Mouse (Mus musculus) forebrain, embryonic 13.5 days (tissue): ENCODE results near the gene Flt3l. TPM values are rescaled to one million over a fixed set of nuclear protein-coding genes. Genes with fewer than 3 reads are reported as not detected.

Experiments used
- ATAC-seq: fragments of 200-750 bp; cut with Nextera tagmentation; 2 replicates; pipeline ENCODE4 v1.8.0; 2017
- H3K27ac ChIP-seq: fragments of 300-500 bp; sonication (generic); 2 replicates; pipeline ENCODE4 v1.5.1; 2015; ENCODE audit warnings: inconsistent platforms, mild to moderate bottlenecking, moderate library complexity
- H3K27me3 ChIP-seq: fragments of 300-500 bp; sonication (generic); 2 replicates; pipeline ENCODE4 v1.6.1; 2015; ENCODE audit warnings: mild to moderate bottlenecking, inconsistent platforms
- H3K36me3 ChIP-seq: fragments of 300-500 bp; sonication (generic); 2 replicates; pipeline ENCODE4 v1.6.1; 2015; ENCODE audit warnings: mild to moderate bottlenecking, inconsistent platforms; ENCODE audit not compliant: poor library complexity, severe bottlenecking
- H3K4me1 ChIP-seq: fragments of 300-500 bp; sonication (generic); 2 replicates; pipeline ENCODE4 v1.6.1; 2015; ENCODE audit warnings: inconsistent platforms
- H3K4me2 ChIP-seq: fragments of 300-500 bp; sonication (generic); 2 replicates; pipeline ENCODE4 v1.6.1; 2015; ENCODE audit warnings: inconsistent platforms, mild to moderate bottlenecking, moderate library complexity
- H3K4me3 ChIP-seq: fragments of 300-500 bp; sonication (generic); 2 replicates; pipeline ENCODE4 v1.5.1; 2015; ENCODE audit warnings: mild to moderate bottlenecking, inconsistent platforms
- H3K9ac ChIP-seq: fragments of 300-500 bp; sonication (generic); 2 replicates; pipeline ENCODE4 v1.6.1; 2015; ENCODE audit warnings: mild to moderate bottlenecking, inconsistent platforms
- H3K9me3 ChIP-seq: fragments of 300-500 bp; sonication (generic); replicated peaks from 2 replicates; pipeline ENCODE4 v1.6.1; 2016; ENCODE audit warnings: inconsistent platforms
- WGBS: fragments of 180-500 bp; shearing (Covaris S2); methylation state at CpG from one replicate; pipeline ENCODE4 v1.1.7; 2015; 5-methylcytosine and 5-hydroxymethylcytosine counted together
- polyA plus RNA-seq: library from polyadenylated mRNA; unstranded; fragments of >200 nt; fragmentation: Nextera tagmentation; extraction: Ambion mirVana; gene quantifications from 2 replicates; pipeline ENCODE4 v1.2.1, GENCODE M21; 2015

Flt3l gene
- 0.79 and 0.92 TPM in 2 replicates for polyA plus RNA-seq

- WGBS, result 2% methylated on average over 27 of the region's 29 CpGs
- Histone ChIP-seq H3K27ac (no peak within 1 kb of the TSS), H3K4me1 (peaks cover 6% of the 10 kb centered on the region; the same call in 1 of the 2 replicates), H3K4me3 (peak within 1 kb of the TSS; percentile 44), H3K27me3 (peaks cover 23% of the 10 kb centered on the region), H3K9me3 (no peaks in the 10 kb centered on the region), H3K9ac (peak within 1 kb of the TSS; percentile 59), H3K4me2 (peak within 1 kb of the TSS; percentile 67), H3K36me3 (no peaks in the 10 kb centered on the region)
- peak; percentile 87 for ATAC-seq
Measured at GRCm38 (mm10) chr7:45135993-45136567, at the start of gene Flt3l, which contains the start of gene Gm45713. Gene Flt3l, minus strand, starts transcription at chr7:45136432. Gene Gm45713, minus strand, starts transcription at chr7:45136231.

- H3K4me3 ChIP-seq, result no peak overlapping the region
- no peak overlapping the region for H3K27ac ChIP-seq
- H3K9me3 ChIP-seq, result no peaks in the 10 kb centered on the region
- peaks cover 80% of the 10 kb centered on the region for H3K27me3 ChIP-seq
- ATAC-seq, result no peak
- 46% methylated on average over 7 of the region's 7 CpGs for WGBS
- no peak overlapping the region for H3K4me2 ChIP-seq
- no peak overlapping the region for H3K9ac ChIP-seq
- peaks cover 23% of the 10 kb centered on the region for H3K4me1 ChIP-seq
- H3K36me3 ChIP-seq, result no peaks in the 10 kb centered on the region
Measured at GRCm38 (mm10) chr7:45185921-45186320, 49.7 kb upstream of the Flt3l start.

- H3K9me3 ChIP-seq, result no peaks in the 10 kb centered on the region
- 66% methylated on average over 7 of the region's 7 CpGs for WGBS
- H3K9ac ChIP-seq, result no peak overlapping the region
- H3K27me3 ChIP-seq, result peaks cover 91% of the 10 kb centered on the region
- ATAC-seq, result no peak
- no peaks in the 10 kb centered on the region for H3K36me3 ChIP-seq
- no peak overlapping the region for H3K4me2 ChIP-seq
- H3K4me1 ChIP-seq, result peaks cover 24% of the 10 kb centered on the region
- H3K27ac ChIP-seq, result no peak overlapping the region
- H3K4me3 ChIP-seq, result no peak overlapping the region
Measured at GRCm38 (mm10) chr7:45183672-45184071, 47.4 kb upstream of the Flt3l start.

GRCm38 (mm10) chr7:45182606-45183005 is 46.4 kb upstream of the Flt3l start:
- Histone ChIP-seq H3K9ac (peak overlapping the region; percentile 26; the same call in 1 of the 2 replicates), H3K27me3 (peaks cover 92% of the 10 kb centered on the region), H3K27ac (no peak overlapping the region), H3K4me2 (peak overlapping the region; percentile 56), H3K36me3 (no peaks in the 10 kb centered on the region), H3K9me3 (no peaks in the 10 kb centered on the region), H3K4me3 (peak overlapping the region; percentile 33), H3K4me1 (peaks cover 24% of the 10 kb centered on the region)
- ATAC-seq, result peak; percentile 20; the same call in 1 of the 2 replicates
- 17% methylated on average over 11 of the region's 11 CpGs for WGBS

- no peaks in the 10 kb centered on the region for H3K36me3 ChIP-seq
- H3K4me2 ChIP-seq, result peak overlapping the region; percentile 56
- H3K4me3 ChIP-seq, result peak overlapping the region; percentile 33
- H3K4me1 ChIP-seq, result peaks cover 24% of the 10 kb centered on the region
- peaks cover 96% of the 10 kb centered on the region for H3K27me3 ChIP-seq
- H3K9ac ChIP-seq, result peak overlapping the region; percentile 26; the same call in 1 of the 2 replicates
- H3K27ac ChIP-seq, result no peak overlapping the region
- WGBS, result 1% methylated on average over 34 of the region's 34 CpGs
- peak; percentile 89 for ATAC-seq
- H3K9me3 ChIP-seq, result no peaks in the 10 kb centered on the region
Measured at GRCm38 (mm10) chr7:45182199-45182601, 46.0 kb upstream of the Flt3l start.

- 3% methylated on average over 35 of the region's 35 CpGs for WGBS
- no peak overlapping the region for H3K9ac ChIP-seq
- H3K4me2 ChIP-seq, result peak overlapping the region; percentile 56
Measured at GRCm38 (mm10) chr7:45181540-45181939, 45.3 kb upstream of the Flt3l start.

GRCm38 (mm10) chr7:45180896-45181477 is 44.8 kb upstream of the Flt3l start, which contains the start of gene Pth2:
Gene Pth2, plus strand, starts transcription at chr7:45180995.
- H3K4me3 ChIP-seq, result peak within 1 kb of the TSS; percentile 33
- H3K27ac ChIP-seq, result no peak within 1 kb of the TSS
- peaks cover 27% of the 10 kb centered on the region for H3K4me1 ChIP-seq
- H3K4me2 ChIP-seq, result peak within 1 kb of the TSS; percentile 56
- no peak within 1 kb of the TSS for H3K9ac ChIP-seq
- H3K9me3 ChIP-seq, result no peaks in the 10 kb centered on the region
- no peaks in the 10 kb centered on the region for H3K36me3 ChIP-seq
- 13% methylated on average over 20 of the region's 20 CpGs for WGBS
- ATAC-seq, result no peak
- peaks cover 100% of the 10 kb centered on the region for H3K27me3 ChIP-seq

More at GRCm38 (mm10) chr7:45181540-45181939, 45.3 kb upstream of the Flt3l start:
- Histone ChIP-seq H3K4me3 (peak overlapping the region; percentile 33), H3K27me3 (peaks cover 100% of the 10 kb centered on the region), H3K36me3 (no peaks in the 10 kb centered on the region), H3K27ac (no peak overlapping the region), H3K4me1 (peaks cover 24% of the 10 kb centered on the region), H3K9me3 (no peaks in the 10 kb centered on the region)
- peak; percentile 28; the same call in 1 of the 2 replicates for ATAC-seq

- H3K4me2 ChIP-seq, result no peak within 1 kb of the TSS
- ATAC-seq, result no peak
- no peak within 1 kb of the TSS for H3K4me3 ChIP-seq
- H3K9me3 ChIP-seq, result no peaks in the 10 kb centered on the region
- H3K9ac ChIP-seq, result no peak within 1 kb of the TSS
- peaks cover 100% of the 10 kb centered on the region for H3K27me3 ChIP-seq
- 21% methylated on average over 7 of the region's 7 CpGs for WGBS
- no peak within 1 kb of the TSS for H3K27ac ChIP-seq
- H3K4me1 ChIP-seq, result peaks cover 31% of the 10 kb centered on the region
- H3K36me3 ChIP-seq, result no peaks in the 10 kb centered on the region
Measured at GRCm38 (mm10) chr7:45179469-45179868, 43.2 kb upstream of the Flt3l start, which contains the start of gene Gfy. Gene Gfy, minus strand, starts transcription at chr7:45179569.

- no peak overlapping the region for H3K27ac ChIP-seq
- H3K4me3 ChIP-seq, result no peak overlapping the region
- H3K4me1 ChIP-seq, result peaks cover 31% of the 10 kb centered on the region
- H3K4me2 ChIP-seq, result no peak overlapping the region
- ATAC-seq, result no peak
- H3K36me3 ChIP-seq, result no peaks in the 10 kb centered on the region
- H3K9ac ChIP-seq, result no peak overlapping the region
- no peaks in the 10 kb centered on the region for H3K9me3 ChIP-seq
- peaks cover 98% of the 10 kb centered on the region for H3K27me3 ChIP-seq
- 24% methylated on average over 7 of the region's 7 CpGs for WGBS
Measured at GRCm38 (mm10) chr7:45178550-45178949, 42.3 kb upstream of the Flt3l start.

- Histone ChIP-seq H3K9me3 (no peaks in the 10 kb centered on the region), H3K27ac (no peak overlapping the region), H3K4me2 (peak overlapping the region; percentile 46), H3K4me1 (peaks cover 18% of the 10 kb centered on the region), H3K9ac (no peak overlapping the region), H3K36me3 (no peaks in the 10 kb centered on the region), H3K27me3 (peaks cover 96% of the 10 kb centered on the region), H3K4me3 (peak overlapping the region; percentile 25)
- 2% methylated on average over 27 of the region's 31 CpGs for WGBS
- ATAC-seq, result no peak
Measured at GRCm38 (mm10) chr7:45176356-45176755, 40.1 kb upstream of the Flt3l start.

- Histone ChIP-seq H3K4me1 (peaks cover 14% of the 10 kb centered on the region), H3K27me3 (peaks cover 92% of the 10 kb centered on the region), H3K9ac (no peak overlapping the region), H3K27ac (no peak overlapping the region), H3K36me3 (no peaks in the 10 kb centered on the region), H3K9me3 (no peaks in the 10 kb centered on the region), H3K4me2 (peak overlapping the region; percentile 46), H3K4me3 (peak overlapping the region; percentile 25)
- no peak for ATAC-seq
- 2% methylated on average over 23 of the region's 23 CpGs for WGBS
Measured at GRCm38 (mm10) chr7:45175929-45176328, 39.7 kb upstream of the Flt3l start.

GRCm38 (mm10) chr7:45175398-45175797 is 39.2 kb upstream of the Flt3l start:
- H3K27me3 ChIP-seq, result peaks cover 92% of the 10 kb centered on the region
- H3K9ac ChIP-seq, result no peak overlapping the region
- no peaks in the 10 kb centered on the region for H3K36me3 ChIP-seq
- no peak overlapping the region for H3K27ac ChIP-seq
- H3K4me3 ChIP-seq, result no peak overlapping the region
- no peak for ATAC-seq
- no peak overlapping the region for H3K4me2 ChIP-seq
- no peaks in the 10 kb centered on the region for H3K9me3 ChIP-seq
- WGBS, result under 1% methylated on average over 13 of the region's 13 CpGs
- H3K4me1 ChIP-seq, result peaks cover 13% of the 10 kb centered on the region
